Mouse (Mus musculus) heart, postnatal 0 days (tissue): Measurements from ENCODE around the gene Ilf3. TPM values are rescaled to one million over a fixed set of nuclear protein-coding genes. Genes with fewer than 3 reads are reported as not detected.

Experiments
- ATAC-seq: fragments of 200-750 bp; cut with Nextera tagmentation; 2 replicates; pipeline ENCODE4 v1.8.0; 2017; ENCODE audit warnings: low read depth, moderate number of reproducible peaks, moderate library complexity; ENCODE audit not compliant: insufficient read depth
- DNase-seq: peaks from one replicate; pipeline ENCODE4 v3.0.0-alpha.2; 2016; ENCODE audit warnings: low spot score
- H3K27ac ChIP-seq: fragments of 300-500 bp; sonication (generic); 2 replicates; pipeline ENCODE4 v1.5.1; 2014; ENCODE audit warnings: low read depth, mild to moderate bottlenecking
- H3K27me3 ChIP-seq: fragments of 300-500 bp; sonication (generic); 2 replicates; pipeline ENCODE4 v1.6.1; 2014; ENCODE audit warnings: low read length, mixed read lengths; ENCODE audit not compliant: control insufficient read depth, insufficient read depth
- H3K36me3 ChIP-seq: fragments of 300-500 bp; sonication (generic); replicated peaks from 2 replicates; pipeline ENCODE4 v1.6.1; 2014; ENCODE audit warnings: low read length, mixed read lengths; ENCODE audit not compliant: control insufficient read depth, insufficient read depth
- H3K4me1 ChIP-seq: fragments of 300-500 bp; sonication (generic); 2 replicates; pipeline ENCODE4 v1.6.1; 2014; ENCODE audit warnings: antibody characterized with exemption; ENCODE audit not compliant: control insufficient read depth, insufficient read depth
- H3K4me2 ChIP-seq: fragments of 300-500 bp; sonication (generic); 2 replicates; pipeline ENCODE4 v1.6.1; 2014; ENCODE audit warnings: low read depth, mild to moderate bottlenecking, low read length, moderate library complexity
- H3K4me3 ChIP-seq: fragments of 300-500 bp; sonication (generic); 2 replicates; pipeline ENCODE4 v1.5.1; 2014; ENCODE audit warnings: low read depth, low read length
- H3K9ac ChIP-seq: fragments of 300-500 bp; sonication (generic); replicated peaks from 2 replicates; pipeline ENCODE4 v1.6.1; 2014; ENCODE audit warnings: low read depth, low read length, mixed read lengths
- H3K9me3 ChIP-seq: fragments of 300-500 bp; sonication (generic); replicated peaks from 2 replicates; pipeline ENCODE4 v1.6.1; 2016; ENCODE audit warnings: low read length; ENCODE audit not compliant: control insufficient read depth
- CTCF ChIP-seq: IDR thresholded peaks from 2 replicates; pipeline ENCODE4 v1.5.1; 2016; ENCODE audit warnings: antibody characterized with exemption, control low read depth, low read depth
- EP300 ChIP-seq: IDR thresholded peaks from 2 replicates; pipeline ENCODE4 v1.6.1; 2016; ENCODE audit warnings: antibody characterized with exemption, low read depth
- WGBS: fragments of 180-500 bp; shearing (Covaris S2); extraction: QIAGEN DNeasy Blood & Tissue Kit; methylation state at CpG from one replicate; pipeline ENCODE4 v1.1.7; 2014; 5-methylcytosine and 5-hydroxymethylcytosine counted together
- polyA plus RNA-seq: library from polyadenylated mRNA; unstranded; fragments of >200 nt; fragmentation: Nextera tagmentation; extraction: Ambion mirVana; gene quantifications from 2 replicates; pipeline ENCODE4 v1.2.1, GENCODE M21; 2015
- total RNA-seq: library from RNA; depleted of rRNA; stranded (reverse); fragments of >200 nt; gene quantifications from 2 replicates; pipeline ENCODE4 v1.2.3, GENCODE M21; 2014; ENCODE audit warnings: low replicate concordance

Ilf3 gene
- total and polyA plus RNA-seq, 2 experiments from 2014 or later: 34.7 to 58.4 TPM

DNA sequence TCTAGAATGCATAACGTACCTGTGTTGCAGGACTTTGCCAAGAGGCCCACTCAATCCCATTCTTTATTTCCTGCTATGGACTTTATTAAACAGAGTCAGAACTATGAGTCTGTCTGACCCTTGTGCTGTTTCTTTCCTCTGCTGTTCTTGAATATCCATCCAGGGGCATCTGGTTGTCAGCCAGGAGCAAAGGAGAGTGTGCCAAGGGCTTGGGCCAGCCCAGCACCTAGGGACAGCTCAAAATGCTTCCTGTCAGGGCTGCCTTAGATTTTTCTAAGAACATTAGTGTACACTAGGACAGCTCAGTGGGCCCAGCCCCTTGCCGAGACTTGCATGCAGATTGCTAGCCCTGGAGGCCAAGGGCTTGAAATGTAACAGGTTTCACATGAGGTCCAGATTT lies 60.1 kb downstream of the Ilf3 start:
- Histone ChIP-seq H3K9ac (no peak overlapping the region), H3K27ac (peak overlapping the region; percentile 60), H3K36me3 (no peaks in the 10 kb centered on the region), H3K9me3 (no peaks in the 10 kb centered on the region), H3K27me3 (no peaks in the 10 kb centered on the region), H3K4me3 (no peak overlapping the region), H3K4me1 (peaks cover 33% of the 10 kb centered on the region), H3K4me2 (0 out of 2 replicates have a peak overlapping the region, but pooled peaks have one; percentile 11)
- TF ChIP-seq CTCF: no peak
- TF ChIP-seq EP300: no peak
- WGBS: 56% methylated on average over 2 of the region's 2 CpGs
- ATAC-seq (no peak), DNase-seq (no peak)

GRCm38 (mm10) chr9:21428178-21428577 lies 60.5 kb downstream of the Ilf3 start:
- DNase-seq (no peak), ATAC-seq (no peak)
- WGBS: 66% methylated on average over 6 of the region's 6 CpGs
- Histone ChIP-seq H3K9me3 (no peaks in the 10 kb centered on the region), H3K4me1 (peaks cover 35% of the 10 kb centered on the region), H3K27me3 (no peaks in the 10 kb centered on the region), H3K27ac (peak overlapping the region; percentile 60), H3K9ac (no peak overlapping the region), H3K36me3 (no peaks in the 10 kb centered on the region), H3K4me2 (0 out of 2 replicates have a peak overlapping the region, but pooled peaks have one; percentile 11), H3K4me3 (no peak overlapping the region)
- TF ChIP-seq EP300 (no peak), CTCF (no peak)

DNA sequence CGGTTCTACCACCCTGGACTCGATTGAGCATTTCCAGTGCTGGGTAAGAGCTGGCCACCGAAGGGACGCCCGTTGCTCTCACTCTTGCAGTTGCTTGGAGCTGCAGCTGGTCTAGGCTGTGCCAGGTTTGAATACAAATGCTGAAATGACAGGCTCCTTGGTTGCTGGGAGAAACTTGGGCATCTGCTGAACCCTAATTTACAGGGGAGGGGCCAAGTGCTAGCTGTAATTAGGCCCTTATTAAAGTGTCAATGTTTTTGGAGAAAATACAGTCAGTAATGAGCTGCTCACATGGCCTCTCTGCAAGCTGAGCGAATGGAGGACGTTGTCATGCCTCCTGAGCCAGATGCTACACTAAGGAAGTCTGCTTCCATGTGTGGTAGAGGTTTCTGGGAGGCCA lies 63.1 kb downstream of the Ilf3 start:
- Histone ChIP-seq H3K4me2 (no peak overlapping the region), H3K9me3 (no peaks in the 10 kb centered on the region), H3K4me1 (peaks cover 45% of the 10 kb centered on the region), H3K27me3 (no peaks in the 10 kb centered on the region), H3K4me3 (no peak overlapping the region), H3K36me3 (no peaks in the 10 kb centered on the region), H3K9ac (no peak overlapping the region), H3K27ac (no peak overlapping the region)
- 86% methylated on average over 7 of the region's 7 CpGs for WGBS
- DNase-seq (no peak), ATAC-seq (no peak)
- TF ChIP-seq CTCF (no peak), EP300 (no peak)

GRCm38 (mm10) chr9:21432066-21432465 lies 64.4 kb downstream of the Ilf3 start:
- ATAC-seq (no peak), DNase-seq (no peak)
- H3K36me3 ChIP-seq: no peaks in the 10 kb centered on the region
- no peaks in the 10 kb centered on the region for H3K9me3 ChIP-seq
- H3K4me1 ChIP-seq: peaks cover 46% of the 10 kb centered on the region
- H3K27me3 ChIP-seq: no peaks in the 10 kb centered on the region
- H3K4me3 ChIP-seq: no peak overlapping the region
- H3K27ac ChIP-seq: no peak overlapping the region
- no peak overlapping the region for H3K9ac ChIP-seq
- WGBS: 80% methylated on average over 7 of the region's 7 CpGs
- TF ChIP-seq EP300 (no peak), CTCF (no peak)
- H3K4me2 ChIP-seq: no peak overlapping the region

GRCm38 (mm10) chr9:21433766-21434165 lies 66.1 kb downstream of the Ilf3 start:
- H3K9ac ChIP-seq: no peak overlapping the region; the same call in 1 of the 2 replicates
- H3K27me3 ChIP-seq: no peaks in the 10 kb centered on the region
- no peak overlapping the region for H3K4me2 ChIP-seq
- peaks cover 53% of the 10 kb centered on the region for H3K4me1 ChIP-seq
- no peaks in the 10 kb centered on the region for H3K36me3 ChIP-seq
- ATAC-seq: no peak
- peak; percentile 40 for TF ChIP-seq CTCF
- no peak for TF ChIP-seq EP300
- no peak for DNase-seq
- no peaks in the 10 kb centered on the region for H3K9me3 ChIP-seq
- no peak overlapping the region for H3K4me3 ChIP-seq
- peak overlapping the region; percentile 22 for H3K27ac ChIP-seq
- 52% methylated on average over 8 of the region's 8 CpGs for WGBS

- WGBS: 43% methylated on average over 2 of the region's 2 CpGs
- TF ChIP-seq CTCF (no peak), EP300 (no peak)
- H3K4me1 ChIP-seq: peaks cover 53% of the 10 kb centered on the region
These were observed 66.7 kb downstream of the Ilf3 start for GRCm38 (mm10) chr9:21434410-21434809.

More at GRCm38 (mm10) chr9:21434410-21434809, 66.7 kb downstream of the Ilf3 start:
- no peaks in the 10 kb centered on the region for H3K36me3 ChIP-seq
- no peak overlapping the region for H3K4me3 ChIP-seq
- ATAC-seq (no peak), DNase-seq (no peak)
- no peaks in the 10 kb centered on the region for H3K9me3 ChIP-seq
- H3K9ac ChIP-seq: no peak overlapping the region
- H3K27ac ChIP-seq: no peak overlapping the region
- no peak overlapping the region for H3K4me2 ChIP-seq
- H3K27me3 ChIP-seq: no peaks in the 10 kb centered on the region
